Mouse (Mus musculus) hindbrain, embryonic 14.5 days (tissue): ENCODE results near the gene Tnxb. TPM values are rescaled to one million over a fixed set of nuclear protein-coding genes. Genes with fewer than 3 reads are reported as not detected.

ENCODE experiments used
- ATAC-seq: fragments of 200-750 bp; cut with Nextera tagmentation; 2 replicates; pipeline ENCODE4 v1.8.0; 2017; ENCODE audit warnings: moderate number of reproducible peaks, mild to moderate bottlenecking, moderate TSS enrichment, moderate library complexity; ENCODE audit not compliant: low FRiP score
- DNase-seq: peaks from one replicate; pipeline ENCODE4 v3.0.0-alpha.2; 2015; ENCODE audit warnings: low spot score
- H3K27ac ChIP-seq: fragments of 300-500 bp; sonication (generic); 2 replicates; pipeline ENCODE4 v1.5.1; 2014; ENCODE audit warnings: mild to moderate bottlenecking, moderate library complexity
- H3K27me3 ChIP-seq: fragments of 300-500 bp; sonication (generic); 2 replicates; pipeline ENCODE4 v1.6.1; 2014; ENCODE audit warnings: mild to moderate bottlenecking, low read length, mixed read lengths; ENCODE audit not compliant: control insufficient read depth, insufficient read depth
- H3K36me3 ChIP-seq: fragments of 300-500 bp; sonication (generic); replicated peaks from 2 replicates; pipeline ENCODE4 v1.6.1; 2014; ENCODE audit not compliant: control insufficient read depth, insufficient read depth
- H3K4me1 ChIP-seq: fragments of 300-500 bp; sonication (generic); replicated peaks from 2 replicates; pipeline ENCODE4 v1.6.1; 2014; ENCODE audit warnings: antibody characterized with exemption, low read length, mixed read lengths; ENCODE audit not compliant: control insufficient read depth, insufficient read depth
- H3K4me2 ChIP-seq: fragments of 300-500 bp; sonication (generic); replicated peaks from 2 replicates; pipeline ENCODE4 v1.6.1; 2014; ENCODE audit warnings: mild to moderate bottlenecking, moderate library complexity
- H3K4me3 ChIP-seq: fragments of 300-500 bp; sonication (generic); replicated peaks from 2 replicates; pipeline ENCODE4 v1.5.1; 2014; ENCODE audit warnings: mild to moderate bottlenecking, low read length
- H3K9ac ChIP-seq: fragments of 300-500 bp; sonication (generic); 2 replicates; pipeline ENCODE4 v1.6.1; 2014
- H3K9me3 ChIP-seq: fragments of 300-500 bp; sonication (generic); 2 replicates; pipeline ENCODE4 v1.6.1; 2016; ENCODE audit warnings: low read length; ENCODE audit not compliant: control insufficient read depth
- WGBS: fragments of 180-500 bp; shearing (Covaris S2); extraction: QIAGEN DNeasy Blood & Tissue Kit; methylation state at CpG from one replicate; pipeline ENCODE4 v1.1.7; 2014; 5-methylcytosine and 5-hydroxymethylcytosine counted together
- polyA plus RNA-seq: library from polyadenylated mRNA; unstranded; fragments of >200 nt; fragmentation: Nextera tagmentation; extraction: Ambion mirVana; gene quantifications from 2 replicates; pipeline ENCODE4 v1.2.1, GENCODE M21; 2014

Tnxb gene
- 0.24 and 0.43 TPM in 2 replicates for polyA plus RNA-seq

DNA sequence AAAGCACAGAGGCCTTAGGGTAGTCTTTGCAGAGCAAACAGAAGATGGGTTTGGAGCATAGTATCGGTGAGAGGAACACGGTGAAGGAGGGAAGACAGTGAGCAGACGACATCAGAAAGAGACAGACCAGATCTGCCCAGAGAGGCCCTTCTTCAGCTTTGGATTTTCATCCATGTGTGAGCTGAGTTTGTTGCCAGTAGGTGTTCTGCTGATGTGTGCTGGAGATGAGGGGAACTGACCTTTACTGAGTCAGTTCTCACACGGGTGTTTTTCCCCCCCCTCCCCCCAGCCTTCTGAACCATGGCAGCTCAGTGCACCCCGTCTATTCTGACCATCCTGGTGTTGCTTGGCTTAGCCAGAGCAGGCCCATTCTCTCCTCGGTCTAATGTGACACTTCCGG lies at the start of gene Tnxb:
Gene Tnxb (plus strand): TSS at position 301 of the 400 bp plus-strand sequence.
- 73% methylated on average over 7 of the region's 7 CpGs for WGBS
- DNase-seq (no peak), ATAC-seq (no peak)
- Histone ChIP-seq H3K36me3 (no peaks in the 10 kb centered on the region), H3K4me3 (peak within 1 kb of the TSS; percentile 36), H3K9me3 (no peaks in the 10 kb centered on the region), H3K9ac (peak within 1 kb of the TSS; percentile 53), H3K4me2 (peak within 1 kb of the TSS; percentile 67), H3K27ac (no peak within 1 kb of the TSS), H3K4me1 (peaks cover 13% of the 10 kb centered on the region), H3K27me3 (peaks cover 46% of the 10 kb centered on the region)

GRCm38 (mm10) chr17:34621006-34621405 lies 49.3 kb upstream of the Tnxb start:
- Histone ChIP-seq H3K9me3 (no peaks in the 10 kb centered on the region), H3K4me3 (no peak overlapping the region), H3K4me2 (no peak overlapping the region), H3K9ac (no peak overlapping the region), H3K27me3 (no peaks in the 10 kb centered on the region), H3K4me1 (peaks cover under 1% of the 10 kb centered on the region; the same call in 1 of the 2 replicates), H3K36me3 (peaks cover 58% of the 10 kb centered on the region), H3K27ac (no peak overlapping the region)
- ATAC-seq (no peak), DNase-seq (no peak)
- 94% methylated on average over 8 of the region's 8 CpGs for WGBS

DNA sequence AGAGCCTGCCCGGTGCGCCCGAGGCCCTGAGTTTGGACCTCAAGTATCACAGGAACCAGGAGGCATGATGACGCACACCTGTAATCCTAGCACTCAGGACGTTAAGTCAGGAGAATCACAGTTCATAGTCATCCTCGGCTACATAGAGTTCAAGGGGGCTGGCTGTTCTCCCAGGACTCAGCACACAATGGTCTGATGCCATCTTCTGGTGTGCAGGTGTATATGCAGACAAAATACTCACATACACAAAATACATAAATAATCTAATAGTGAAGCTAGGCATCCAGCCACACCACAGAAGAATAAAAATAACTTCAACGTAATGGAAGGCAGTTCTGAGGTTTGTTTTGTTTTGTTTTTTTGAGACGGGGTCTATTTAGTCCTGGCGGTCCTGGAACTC lies 47.2 kb upstream of the Tnxb start:
- Histone ChIP-seq H3K9me3 (no peaks in the 10 kb centered on the region), H3K4me2 (no peak overlapping the region), H3K27me3 (no peaks in the 10 kb centered on the region), H3K27ac (no peak overlapping the region), H3K36me3 (peaks cover 46% of the 10 kb centered on the region), H3K4me3 (no peak overlapping the region), H3K4me1 (peaks cover 12% of the 10 kb centered on the region), H3K9ac (no peak overlapping the region)
- ATAC-seq = no peak
- DNase-seq = no peak
- 85% methylated on average over 9 of the region's 9 CpGs for WGBS

DNA sequence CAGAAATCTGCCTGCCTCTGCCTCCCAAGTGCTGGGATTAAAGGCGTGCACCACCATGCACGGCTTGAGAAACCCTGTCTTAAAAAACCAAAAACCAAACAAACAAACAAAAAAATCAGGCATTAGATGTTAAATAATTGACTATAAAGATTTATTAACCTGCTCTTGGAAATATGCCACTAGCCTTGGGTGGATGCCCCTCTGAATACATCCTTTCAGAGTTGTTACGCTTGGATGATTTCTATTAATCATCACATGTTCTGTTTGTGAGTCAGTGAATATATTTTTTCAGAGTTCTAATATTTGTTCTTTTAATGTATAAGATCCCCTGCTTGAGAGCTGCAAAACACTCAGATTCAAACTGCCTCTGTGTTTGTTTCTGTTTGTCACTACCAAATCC lies 45.4 kb upstream of the Tnxb start:
- WGBS = 98% methylated on average over 3 of the region's 3 CpGs
- Histone ChIP-seq H3K9ac (no peak overlapping the region), H3K9me3 (no peaks in the 10 kb centered on the region), H3K27ac (no peak overlapping the region), H3K27me3 (0 out of 2 replicates have a peak, but pooled peaks cover under 1% of the 10 kb centered on the region), H3K4me3 (no peak overlapping the region), H3K4me1 (peaks cover 26% of the 10 kb centered on the region), H3K36me3 (peaks cover 43% of the 10 kb centered on the region), H3K4me2 (no peak overlapping the region)
- no peak for ATAC-seq
- no peak for DNase-seq

DNA sequence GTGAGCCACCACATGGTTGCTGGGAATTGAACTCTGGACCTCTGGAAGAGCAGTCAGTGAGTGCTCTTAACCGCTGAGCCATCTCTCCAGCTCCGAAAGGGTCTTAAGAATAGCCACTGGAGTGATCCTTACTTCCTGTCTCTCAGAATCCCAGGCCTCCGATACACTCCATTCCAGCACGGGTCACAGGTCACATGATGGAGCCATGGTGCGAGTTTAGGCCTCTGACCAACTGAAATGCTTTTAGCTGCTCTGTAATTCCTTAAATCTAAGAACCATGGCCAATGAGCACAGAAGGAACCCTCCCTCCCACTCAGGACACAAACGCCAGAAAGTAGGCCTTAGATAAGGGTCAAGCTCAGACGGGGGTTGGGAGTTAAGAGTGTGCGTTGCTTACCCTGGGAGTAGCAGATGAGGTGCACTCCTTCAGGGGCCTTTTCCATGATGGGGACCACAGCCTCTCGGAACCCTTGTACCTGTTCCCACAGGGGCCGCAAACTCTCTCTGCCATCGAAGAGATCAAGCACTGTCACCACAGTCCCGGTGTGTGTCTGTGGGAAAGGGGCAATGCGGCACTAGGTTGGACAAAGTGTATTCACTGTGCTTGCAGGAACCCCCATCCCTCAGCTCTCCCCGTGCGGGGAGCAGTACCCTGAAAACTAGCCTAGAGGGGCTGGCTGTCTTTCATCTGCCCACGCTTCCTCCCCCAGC lies 44.1 kb upstream of the Tnxb start:
- peaks cover 36% of the 10 kb centered on the region for H3K36me3 ChIP-seq
- H3K9ac ChIP-seq = peak overlapping the region; percentile 72
- H3K27ac ChIP-seq = peak overlapping the region; percentile 90; the same call in 1 of the 2 replicates
- peak overlapping the region; percentile 85 for H3K4me2 ChIP-seq
- peaks cover 37% of the 10 kb centered on the region for H3K4me1 ChIP-seq
- H3K9me3 ChIP-seq = no peaks in the 10 kb centered on the region
- DNase-seq (no peak), ATAC-seq (no peak)
- H3K27me3 ChIP-seq = peaks cover 12% of the 10 kb centered on the region
- WGBS = 51% methylated on average over 16 of the region's 16 CpGs
- peak overlapping the region; percentile 74 for H3K4me3 ChIP-seq

DNA sequence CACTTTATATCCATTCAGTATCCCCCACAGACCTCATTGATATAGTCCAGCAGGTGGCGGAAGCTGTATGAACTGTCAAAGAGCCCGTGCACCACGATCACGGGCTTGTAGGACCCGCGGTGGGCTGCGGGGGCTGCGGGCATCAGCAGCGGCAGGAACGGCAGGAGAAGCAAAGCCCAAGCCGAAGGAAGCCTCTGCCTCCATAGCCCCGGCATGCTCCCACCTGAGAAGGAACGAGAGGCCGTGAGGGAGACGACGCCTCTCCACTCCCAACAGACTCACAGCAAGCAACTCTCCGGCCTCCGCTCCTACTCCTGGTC lies 43.6 kb upstream of the Tnxb start:
- WGBS = under 1% methylated on average over 18 of the region's 18 CpGs
- Histone ChIP-seq H3K27ac (peak overlapping the region; percentile 90), H3K9me3 (no peaks in the 10 kb centered on the region), H3K4me3 (peak overlapping the region; percentile 74), H3K4me2 (peak overlapping the region; percentile 85), H3K4me1 (peaks cover 42% of the 10 kb centered on the region), H3K36me3 (peaks cover 31% of the 10 kb centered on the region), H3K9ac (peak overlapping the region; percentile 72), H3K27me3 (peaks cover 17% of the 10 kb centered on the region)
- ATAC-seq (peak; percentile 5; the same call in 1 of the 2 replicates), DNase-seq (no peak)

- WGBS = under 1% methylated on average over 43 of the region's 45 CpGs
- Histone ChIP-seq H3K4me3 (peak overlapping the region; percentile 74), H3K9me3 (no peaks in the 10 kb centered on the region), H3K9ac (peak overlapping the region; percentile 72), H3K27me3 (peaks cover 22% of the 10 kb centered on the region), H3K4me1 (peaks cover 46% of the 10 kb centered on the region), H3K4me2 (peak overlapping the region; percentile 85), H3K27ac (peak overlapping the region; percentile 90), H3K36me3 (peaks cover 25% of the 10 kb centered on the region)
- DNase-seq = peak; percentile 83
- ATAC-seq = peak; percentile 85
Measured at GRCm38 (mm10) chr17:34627093-34627942, 43.0 kb upstream of the Tnxb start.

DNA sequence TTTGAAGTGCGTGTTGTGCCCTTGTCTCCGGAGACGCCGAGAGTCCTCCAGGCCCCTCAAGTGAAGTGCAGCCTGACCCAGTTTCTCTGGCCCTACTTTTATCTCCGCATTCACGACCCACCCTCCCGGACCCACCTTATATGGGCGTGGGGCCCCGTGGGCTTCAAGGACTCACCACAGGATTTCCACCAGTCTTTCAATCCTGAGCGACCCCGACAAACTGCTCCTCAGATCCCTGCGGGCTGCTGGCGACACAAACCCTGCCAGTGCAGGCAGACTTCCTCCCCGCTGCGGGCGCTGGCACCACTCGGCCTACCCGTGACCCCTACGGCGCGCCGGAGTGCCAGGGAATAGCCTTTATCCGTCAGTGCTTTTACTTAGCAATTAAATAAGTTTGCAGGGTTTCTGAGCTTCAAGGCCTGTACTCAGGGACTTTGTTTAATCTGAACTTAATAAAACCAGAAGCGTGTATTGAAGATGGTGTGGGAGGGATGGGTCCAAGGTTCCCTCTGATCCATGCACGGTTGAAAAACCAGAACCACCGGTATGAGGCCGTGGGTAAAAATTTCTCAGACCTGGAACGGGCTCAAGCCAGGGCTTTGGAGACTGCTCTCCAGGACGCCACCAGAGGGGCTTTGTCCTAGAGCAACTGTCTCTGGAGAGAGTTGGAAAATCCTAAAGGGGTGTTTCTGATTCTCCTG lies 42.2 kb upstream of the Tnxb start, which contains the start of gene Ppt2:
Gene Ppt2 (minus strand): TSS at position 568 of the 701 bp plus-strand sequence.
- 5% methylated on average over 29 of the region's 29 CpGs for WGBS

DNA sequence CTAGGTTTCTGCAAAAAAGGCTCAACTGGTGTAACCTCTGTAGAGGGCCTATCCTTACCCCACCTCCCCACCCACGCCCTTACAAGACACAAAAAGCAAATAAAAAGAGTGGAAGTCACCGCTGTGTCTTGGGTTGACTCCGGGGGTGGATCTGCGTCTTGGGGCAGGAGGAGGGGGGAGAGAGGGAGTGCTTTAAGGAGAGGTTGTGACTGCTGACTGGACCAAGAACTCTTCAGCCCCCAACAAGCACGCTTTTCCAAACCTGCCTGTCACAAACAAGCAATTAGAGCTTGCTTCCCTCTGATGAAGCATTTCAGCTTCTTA lies 41.7 kb upstream of the Tnxb start:
- Histone ChIP-seq H3K9ac (peak overlapping the region; percentile 72), H3K36me3 (peaks cover 13% of the 10 kb centered on the region; the same call in 1 of the 2 replicates), H3K9me3 (no peaks in the 10 kb centered on the region), H3K4me3 (peak overlapping the region; percentile 74), H3K4me1 (peaks cover 46% of the 10 kb centered on the region), H3K27me3 (peaks cover 23% of the 10 kb centered on the region), H3K27ac (peak overlapping the region; percentile 90), H3K4me2 (peak overlapping the region; percentile 85)
- WGBS = 25% methylated on average over 5 of the region's 5 CpGs
- DNase-seq (no peak), ATAC-seq (no peak)

More for the DNA sequence above, 42.2 kb upstream of the Tnxb start, which contains the start of gene Ppt2:
- H3K4me1 ChIP-seq = peaks cover 46% of the 10 kb centered on the region
- peaks cover 17% of the 10 kb centered on the region for H3K36me3 ChIP-seq
- no peaks in the 10 kb centered on the region for H3K9me3 ChIP-seq
- H3K9ac ChIP-seq = peak within 1 kb of the TSS; percentile 72
- DNase-seq (no peak), ATAC-seq (peak; percentile 9; the same call in 1 of the 2 replicates)
- H3K27ac ChIP-seq = peak within 1 kb of the TSS; percentile 90
- H3K4me3 ChIP-seq = peak within 1 kb of the TSS; percentile 74
- H3K4me2 ChIP-seq = peak within 1 kb of the TSS; percentile 85
- peaks cover 23% of the 10 kb centered on the region for H3K27me3 ChIP-seq
